Mouse (Mus musculus) ES-Bruce4 (cell line): ENCODE data around the gene Tmem25.

Source experiments
- CTCF ChIP-seq: IDR thresholded peaks from one replicate; pipeline ENCODE4 v1.8.1; 2011; ENCODE audit warnings: low read depth, low read length
- EP300 ChIP-seq: IDR thresholded peaks from 2 replicates; pipeline ENCODE4 v1.6.1; 2011; ENCODE audit warnings: low read depth, low read length; ENCODE audit not compliant: insufficient read depth
- POLR2A ChIP-seq: IDR thresholded peaks from one replicate; pipeline ENCODE4 v1.8.1; 2011; ENCODE audit warnings: low read length; ENCODE audit not compliant: insufficient read depth

GRCm38 (mm10) chr9:44817522-44817921 is 18.4 kb upstream of the Tmem25 start:
- TF ChIP-seq POLR2A (no peak), EP300 (no peak), CTCF (no peak)
